Mouse (Mus musculus) ovary, adult 2 months (tissue): ENCODE results near the gene Nr1d2. TPM values are rescaled to one million over a fixed set of nuclear protein-coding genes. Genes with fewer than 3 reads are reported as not detected.

Source experiments
- polyA plus RNA-seq: library from polyadenylated mRNA; depleted of rRNA; stranded (reverse); fragments of >200 nt; gene quantifications from 2 replicates; pipeline ENCODE4 v1.2.3, GENCODE M21; 2012; rRNA removed

Gene Nr1d2
- polyA plus RNA-seq, result 27.9 and 36.9 TPM in 2 replicates

GRCm38 (mm10) chr14:18238750-18239731, at the start of gene Nr1d2:
Nr1d2 (minus strand) TSS chr14:18239127.

GRCm38 (mm10) chr14:18270529-18271441, 31.9 kb upstream of the Nr1d2 start, which contains the start of the genes Nkiras1 and Rpl15:
Nkiras1 (plus strand) TSS chr14:18271136.
Rpl15 (minus strand) TSS chr14:18271391.

Other genes starting within 250 kb of the Nr1d2 start
- 1.3 and 1.9 TPM in 2 replicates for gene Nkiras1, start 32.0 kb upstream of the Nr1d2 start, polyA plus RNA-seq
- gene Rpl15, start 32.3 kb upstream of the Nr1d2 start, polyA plus RNA-seq, result 227 and 364 TPM in 2 replicates
- gene Ube2e1, start 92.7 kb upstream of the Nr1d2 start, polyA plus RNA-seq, result 11.0 and 12.5 TPM in 2 replicates